Mouse (Mus musculus) thymus, adult 2 months (tissue): ENCODE measurements around the gene Ngp. TPM values are rescaled to one million over a fixed set of nuclear protein-coding genes. Genes with fewer than 3 reads are reported as not detected.

Experiments used
- DNase-seq: peaks from one replicate; pipeline ENCODE4 v3.0.0; 2021
- H3K27ac ChIP-seq: fragments of 200-500 bp; 2 replicates; pipeline ENCODE4 v1.5.1; 2012; ENCODE audit warnings: low read length, control low read depth; ENCODE audit not compliant: control insufficient read depth, insufficient read depth
- H3K27me3 ChIP-seq: fragments of 200-500 bp; 2 replicates; pipeline ENCODE4 v1.6.1; 2012; ENCODE audit warnings: mild to moderate bottlenecking, low read length, moderate library complexity, mixed read lengths; ENCODE audit not compliant: control insufficient read depth, insufficient read depth
- H3K36me3 ChIP-seq: fragments of 200-500 bp; 2 replicates; pipeline ENCODE4 v1.6.1; 2012; ENCODE audit warnings: mild to moderate bottlenecking, low read length, moderate library complexity; ENCODE audit not compliant: control insufficient read depth, insufficient read depth
- H3K4me1 ChIP-seq: fragments of 200-500 bp; replicated peaks from 2 replicates; pipeline ENCODE4 v1.6.1; 2012; ENCODE audit warnings: low read length; ENCODE audit not compliant: control insufficient read depth, insufficient read depth
- H3K4me3 ChIP-seq: fragments of 200-500 bp; 2 replicates; pipeline ENCODE4 v1.5.1; 2012; ENCODE audit warnings: mild to moderate bottlenecking, low read length, control low read depth, moderate library complexity; ENCODE audit not compliant: control insufficient read depth, insufficient read depth
- CTCF ChIP-seq: fragments of 200-500 bp; IDR thresholded peaks from 2 replicates; pipeline ENCODE4 v1.5.1; 2012; ENCODE audit warnings: mild to moderate bottlenecking, control low read depth, low read length, moderate library complexity, borderline replicate concordance; ENCODE audit not compliant: control insufficient read depth, poor library complexity, insufficient read depth; ENCODE audit errors: extremely low read depth
- POLR2A ChIP-seq: fragments of 200-500 bp; IDR thresholded peaks from 2 replicates; pipeline ENCODE4 v1.6.1; 2012; ENCODE audit warnings: mild to moderate bottlenecking, low read length, control low read depth, moderate library complexity; ENCODE audit not compliant: control insufficient read depth, poor library complexity, insufficient read depth; ENCODE audit errors: extremely low read depth
- WGBS: fragments of 180-500 bp; shearing (Covaris S2); methylation state at CpG from one replicate; pipeline ENCODE4 v1.1.7; 2018; 5-methylcytosine and 5-hydroxymethylcytosine counted together
- polyA plus RNA-seq: library from polyadenylated mRNA; depleted of rRNA; stranded (reverse); fragments of >200 nt; gene quantifications from 2 replicates; pipeline ENCODE4 v1.2.3, GENCODE M21; 2012

The Ngp gene
- polyA plus RNA-seq, 1 experiment = 10.6 TPM

DNA sequence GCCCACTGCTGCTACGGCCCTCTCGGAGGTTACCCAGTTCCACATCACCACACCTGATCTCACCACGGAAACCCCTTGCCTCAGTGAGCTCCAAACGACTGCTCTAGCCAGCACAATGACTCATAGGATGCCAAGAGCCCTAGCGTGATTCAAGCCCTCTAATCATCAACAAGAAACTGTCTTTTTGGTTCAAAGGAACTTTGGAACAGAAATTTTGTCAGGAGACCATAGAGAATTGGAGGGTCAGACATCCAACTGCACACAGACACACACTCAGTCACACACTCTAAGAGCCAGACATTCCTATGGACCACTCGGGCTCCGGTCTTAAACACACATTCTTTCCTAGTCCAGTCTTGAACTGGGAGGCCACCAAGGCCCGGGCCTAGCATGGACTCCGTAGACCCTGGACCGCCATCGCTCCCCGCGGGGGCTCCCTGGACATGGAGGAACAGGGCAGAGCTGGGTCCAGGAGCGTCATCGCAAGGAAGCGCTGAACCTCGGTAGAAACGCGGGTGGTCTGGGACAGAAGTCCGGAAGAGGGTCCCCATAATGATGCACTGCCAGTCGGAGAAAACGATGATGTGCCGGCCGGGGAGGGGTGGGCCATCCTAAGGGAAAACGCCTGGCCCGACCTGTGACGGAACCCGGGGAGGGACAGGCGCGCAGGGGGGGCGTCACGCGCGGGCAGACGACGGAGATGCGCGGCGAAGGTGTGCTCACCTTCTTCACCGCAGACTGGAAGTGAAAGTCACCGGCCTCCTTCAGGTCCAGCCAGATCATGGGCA lies 12.0 kb upstream of the Ngp start:
- DNase-seq = no peak
- TF ChIP-seq POLR2A = no peak
- TF ChIP-seq CTCF = no peak
- no peak overlapping the region for H3K27ac ChIP-seq
- no peaks in the 10 kb centered on the region for H3K36me3 ChIP-seq
- peak overlapping the region; percentile 77 for H3K4me3 ChIP-seq
- H3K27me3 ChIP-seq = no peaks in the 10 kb centered on the region
- H3K4me1 ChIP-seq = peaks cover 8% of the 10 kb centered on the region
- 1% methylated on average over 40 of the region's 41 CpGs for WGBS

DNA sequence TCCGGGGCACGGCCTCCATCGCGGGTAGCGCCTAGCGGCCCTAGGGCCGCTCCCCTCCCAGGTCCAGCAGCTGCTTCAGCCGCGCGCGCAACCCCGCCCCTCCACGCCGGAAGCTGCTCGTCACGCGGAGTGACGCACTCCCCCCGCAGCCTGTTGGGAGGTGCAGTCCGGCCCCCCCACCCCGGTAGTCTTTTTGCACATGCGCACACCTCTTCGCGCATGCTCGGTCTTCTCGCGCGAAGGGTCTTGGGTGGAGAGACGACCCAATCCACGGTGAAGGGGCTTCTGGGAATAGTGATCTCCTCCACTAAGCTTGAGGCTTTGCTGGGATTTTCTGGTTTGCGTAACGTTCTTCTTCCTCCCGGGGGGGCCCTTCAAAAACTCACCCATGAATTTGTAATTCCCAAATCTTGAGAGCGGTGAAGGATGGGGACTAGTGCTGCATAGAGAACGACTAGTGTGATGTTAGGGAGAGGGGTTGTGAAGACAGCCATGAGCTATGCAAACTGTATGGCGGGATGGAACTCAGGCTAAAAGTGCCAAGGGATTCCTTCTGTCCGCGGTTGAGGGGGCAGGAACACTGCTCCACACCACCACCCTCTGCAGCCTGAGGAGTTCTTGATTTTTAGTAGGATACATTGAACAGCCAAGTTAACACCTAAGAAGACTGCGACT lies 11.3 kb upstream of the Ngp start, which contains the start of gene Ptpn23:
TSS of gene Ptpn23 (minus strand) at position 115 of the 675 bp plus-strand sequence.
- WGBS = under 1% methylated on average over 39 of the region's 39 CpGs

DNA sequence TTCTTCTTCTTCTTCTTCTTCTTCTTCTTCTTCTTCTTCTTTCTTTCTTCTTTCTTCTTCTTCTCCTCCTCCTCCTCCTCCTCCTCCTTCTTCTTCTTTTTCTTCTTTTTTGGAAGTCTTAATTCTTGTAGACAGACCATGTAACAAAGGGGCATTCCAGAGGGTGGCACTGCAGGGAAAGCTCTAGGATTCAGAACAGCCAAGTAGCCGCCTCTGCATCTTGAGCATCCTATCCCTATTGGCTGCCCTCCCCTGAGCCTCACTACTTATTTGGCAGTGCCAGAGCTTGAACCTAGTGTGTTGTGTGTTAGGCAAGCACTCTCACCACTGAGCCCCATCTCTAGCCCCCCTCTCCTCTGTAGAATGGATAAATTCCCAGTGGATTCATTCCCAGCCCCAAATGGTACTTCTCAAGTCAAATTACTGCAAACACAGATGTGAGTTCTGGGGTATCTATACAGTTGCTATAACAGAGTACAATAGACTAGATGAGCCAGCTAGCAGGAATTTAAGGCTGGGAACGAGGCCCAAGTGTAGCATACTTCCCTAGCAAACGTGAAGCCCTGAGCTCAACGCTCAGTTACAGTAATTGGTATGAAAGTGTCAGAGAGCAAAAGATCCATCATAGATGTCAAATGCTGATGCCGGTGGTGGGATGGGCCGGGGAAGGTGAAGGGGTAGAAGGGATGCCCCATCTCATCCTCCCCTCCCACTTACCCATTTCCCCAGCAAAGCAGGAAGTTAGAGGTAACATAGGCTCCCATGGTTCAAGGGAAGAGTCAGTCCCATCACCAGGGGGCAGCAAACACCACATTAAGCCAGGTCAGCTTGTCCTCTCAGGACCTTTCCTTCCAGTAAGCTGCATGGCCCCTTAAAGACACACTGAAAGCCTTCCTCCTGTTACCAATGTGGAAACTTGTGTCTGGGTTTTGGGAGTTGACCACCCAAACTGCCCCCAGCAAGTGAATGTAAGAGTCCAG lies 8.3 kb upstream of the Ngp start:
- no peak overlapping the region for H3K4me3 ChIP-seq
- no peak for TF ChIP-seq POLR2A
- TF ChIP-seq CTCF = peak; percentile 44; the same call in 1 of the 2 replicates
- H3K27ac ChIP-seq = no peak overlapping the region
- DNase-seq = peak; percentile 87
- peaks cover 8% of the 10 kb centered on the region for H3K4me1 ChIP-seq
- H3K27me3 ChIP-seq = no peaks in the 10 kb centered on the region
- 39% methylated on average over 6 of the region's 6 CpGs for WGBS
- H3K36me3 ChIP-seq = no peaks in the 10 kb centered on the region

More for the DNA sequence above, 11.3 kb upstream of the Ngp start, which contains the start of gene Ptpn23:
- Histone ChIP-seq H3K4me1 (peaks cover 8% of the 10 kb centered on the region), H3K36me3 (no peaks in the 10 kb centered on the region), H3K4me3 (peak within 1 kb of the TSS; percentile 77), H3K27me3 (no peaks in the 10 kb centered on the region), H3K27ac (no peak within 1 kb of the TSS)
- TF ChIP-seq CTCF (no peak), POLR2A (0 out of 2 replicates have a peak, but pooled peaks have one; percentile 16)
- DNase-seq = peak; percentile 93

DNA sequence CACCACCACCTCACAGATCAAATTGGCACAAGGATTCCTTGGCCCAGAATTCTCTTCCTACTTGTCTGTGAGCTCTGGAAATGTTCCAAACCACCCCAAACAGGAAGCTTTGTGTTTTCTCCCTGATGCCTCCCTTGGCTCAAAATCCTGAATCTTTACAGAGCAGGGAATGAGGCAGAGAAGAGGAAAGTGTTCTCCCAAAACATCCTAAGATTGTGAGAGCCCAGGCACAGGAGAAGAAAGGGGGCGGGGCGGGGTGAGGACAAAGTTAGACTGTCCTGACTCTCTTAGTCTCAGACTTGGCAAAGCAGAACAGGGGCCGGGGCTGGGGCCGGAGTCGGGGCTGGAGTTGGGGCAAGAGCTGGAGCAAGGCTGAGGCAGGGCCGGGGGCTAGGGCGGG lies 6.6 kb upstream of the Ngp start:
- WGBS = 98% methylated on average over 7 of the region's 7 CpGs
- DNase-seq = no peak
- no peak for TF ChIP-seq POLR2A
- TF ChIP-seq CTCF = no peak
- Histone ChIP-seq H3K27me3 (no peaks in the 10 kb centered on the region), H3K4me3 (no peak overlapping the region), H3K27ac (no peak overlapping the region), H3K36me3 (no peaks in the 10 kb centered on the region), H3K4me1 (peaks cover 2% of the 10 kb centered on the region; the same call in 1 of the 2 replicates)

DNA sequence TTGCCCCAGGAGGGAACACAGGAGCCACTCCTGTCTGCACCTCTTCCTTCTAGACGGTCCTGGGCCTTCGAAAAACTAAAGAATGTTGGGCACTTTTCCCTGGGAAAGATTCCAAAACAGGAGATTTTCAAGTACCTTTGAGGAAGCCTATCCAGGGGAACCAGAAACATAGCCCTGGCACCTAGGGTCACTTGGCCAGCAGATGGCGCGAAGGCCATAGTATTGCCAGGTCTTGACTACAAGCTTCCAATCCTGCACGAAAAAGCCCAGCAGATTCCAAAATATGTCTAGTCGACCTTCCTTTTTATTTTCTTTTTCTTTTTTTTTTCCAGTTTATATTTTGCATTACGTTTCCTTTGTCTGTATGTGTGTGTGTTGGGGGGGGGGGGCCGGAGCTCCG lies 5.8 kb upstream of the Ngp start:
- no peaks in the 10 kb centered on the region for H3K36me3 ChIP-seq
- TF ChIP-seq POLR2A (no peak), CTCF (no peak)
- no peaks in the 10 kb centered on the region for H3K27me3 ChIP-seq
- H3K4me1 ChIP-seq = no peaks in the 10 kb centered on the region
- no peak for DNase-seq
- WGBS = 65% methylated on average over 9 of the region's 9 CpGs
- H3K4me3 ChIP-seq = no peak overlapping the region
- H3K27ac ChIP-seq = no peak overlapping the region

DNA sequence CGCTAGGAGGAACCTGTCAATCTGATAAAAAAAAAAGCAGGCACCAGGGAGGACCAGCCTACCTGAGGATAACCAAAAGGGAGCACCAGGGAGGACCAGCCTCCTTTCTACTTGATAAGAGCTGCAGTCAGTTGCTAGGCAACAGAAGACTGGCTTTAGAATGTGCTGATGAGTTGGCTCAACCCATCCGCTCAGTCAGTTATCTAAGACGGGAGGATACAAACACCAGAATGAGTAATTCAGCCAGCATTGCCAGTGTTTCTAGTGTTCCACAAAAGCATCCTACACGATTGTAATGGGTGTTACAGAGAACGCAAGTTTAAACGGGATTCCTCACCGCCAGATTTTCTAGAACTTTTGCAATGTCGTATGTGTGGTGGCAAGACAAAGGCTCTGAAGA lies 11.7 kb downstream of the Ngp start:
- no peaks in the 10 kb centered on the region for H3K4me1 ChIP-seq
- TF ChIP-seq CTCF (no peak), POLR2A (no peak)
- no peaks in the 10 kb centered on the region for H3K27me3 ChIP-seq
- H3K36me3 ChIP-seq = no peaks in the 10 kb centered on the region
- 94% methylated on average over 8 of the region's 8 CpGs for WGBS
- no peak overlapping the region for H3K27ac ChIP-seq
- no peak for DNase-seq
- H3K4me3 ChIP-seq = no peak overlapping the region
